Mouse (Mus musculus): ENCODE results near the gene Gm4216.
"Not testable (repeated sequence)": the region's sequence is repeated elsewhere in the genome, so short reads cannot be mapped to it uniquely, and the experiment has no call there.

Gm4216 gene

GRCm38 (mm10) chr7:23019823-23020222, at the start of gene Gm4216:
Gm4216 (minus strand) TSS chr7:23019923.
- DNase-seq (ENCODE audit: low spot score) = not testable (repeated sequence)

- DNase-seq (ENCODE audit: low spot score) = not testable (repeated sequence)
Observed at GRCm38 (mm10) chr7:23067356-23067755, 47.6 kb upstream of the Gm4216 start, which contains the start of gene Gm8720. Gm8720 (minus strand) TSS chr7:23067456.

GRCm38 (mm10) chr7:23055240-23055639, 35.5 kb upstream of the Gm4216 start, which contains the start of gene Vmn1r163:
Vmn1r163 (plus strand) TSS chr7:23055540.
- DNase-seq (ENCODE audit: low spot score) = not testable (repeated sequence)

- DNase-seq (ENCODE audit: low spot score) = not testable (repeated sequence)
Observed at GRCm38 (mm10) chr7:22984573-22984972, 35.1 kb downstream of the Gm4216 start, which contains the start of gene Gm4214. Gm4214 (minus strand) TSS chr7:22984673.
